Mouse (Mus musculus): ENCODE measurements at regions not wholly inside any gene's neighbourhood (a gene's known extent, or its start where the extent isn't known, plus 50 kb on each side); places are given as distances from the start of the nearest gene placed in this dataset.

DNA sequence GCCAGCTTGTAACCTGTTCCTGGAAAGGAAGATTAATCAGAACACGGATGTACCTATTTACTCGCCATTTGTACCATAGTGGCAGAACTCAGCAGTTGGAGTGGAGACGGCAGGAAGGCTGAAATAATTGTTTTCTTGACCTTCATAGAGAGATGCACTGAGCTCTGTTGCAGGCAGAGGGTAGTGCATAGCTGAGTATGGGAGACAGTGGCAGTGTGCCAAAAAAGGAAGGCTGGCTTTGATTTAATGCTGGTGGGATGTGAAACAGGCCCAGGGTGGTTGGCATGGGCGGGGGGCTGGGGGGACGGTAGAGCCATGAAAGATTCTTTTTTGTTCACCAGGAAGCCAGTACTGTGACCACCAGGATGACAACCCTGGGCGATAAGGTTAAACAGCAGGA lies 235.3 kb upstream of the Slc30a5 start:
- no peak for TF ChIP-seq GATA1 (IDR thresholded peaks at IDR 0.05; ENCODE audit: low read length)

DNA sequence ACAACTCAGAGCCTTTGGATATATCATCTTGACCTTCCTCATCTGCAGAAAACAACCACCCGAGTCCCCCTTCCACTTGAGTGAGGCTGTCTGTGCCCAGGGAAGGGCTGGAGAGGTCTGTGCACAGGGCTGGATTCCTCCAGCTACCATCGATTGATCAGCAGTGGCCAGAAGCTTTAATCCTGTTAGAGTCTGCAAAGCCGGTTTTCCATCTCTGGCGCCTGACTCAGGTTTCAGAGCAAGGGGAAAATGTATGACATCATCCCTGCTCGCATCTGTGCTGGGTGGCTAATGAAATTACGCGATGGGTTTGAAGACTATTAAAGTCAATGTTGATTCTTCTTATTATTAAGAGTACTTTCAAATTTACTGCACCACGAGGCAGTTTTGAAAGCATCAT lies 229.4 kb upstream of the Slc30a5 start:
- no peak for TF ChIP-seq GATA1 (IDR thresholded peaks at IDR 0.05; ENCODE audit: low read length)

GRCm38 (mm10) chr13:101061233-101062144 lies 228.3 kb upstream of the Slc30a5 start:
- TF ChIP-seq GATA1 (IDR thresholded peaks at IDR 0.05; ENCODE audit: low read length) = no peak

DNA sequence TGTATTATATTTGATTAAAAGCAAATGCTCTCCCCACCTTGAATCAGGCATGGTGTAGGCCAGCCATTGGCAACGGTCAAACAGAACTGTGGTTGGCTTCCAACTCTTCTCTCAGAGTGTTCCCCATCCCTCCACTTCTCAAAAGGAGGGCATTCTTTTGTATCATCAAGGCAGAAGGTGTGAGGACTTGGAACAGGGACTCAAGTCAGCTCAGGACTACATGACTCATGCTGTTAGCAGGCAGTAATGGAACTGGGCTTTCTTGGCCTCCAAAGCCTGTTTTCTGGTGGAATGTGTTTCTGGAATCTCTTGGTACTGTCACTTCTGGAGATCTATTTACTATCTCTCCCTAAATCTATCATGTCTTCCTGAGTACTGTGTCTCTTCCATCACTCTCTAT lies 216.3 kb upstream of the Slc30a5 start:
- no peak for TF ChIP-seq GATA1 (IDR thresholded peaks at IDR 0.05; ENCODE audit: low read length)

DNA sequence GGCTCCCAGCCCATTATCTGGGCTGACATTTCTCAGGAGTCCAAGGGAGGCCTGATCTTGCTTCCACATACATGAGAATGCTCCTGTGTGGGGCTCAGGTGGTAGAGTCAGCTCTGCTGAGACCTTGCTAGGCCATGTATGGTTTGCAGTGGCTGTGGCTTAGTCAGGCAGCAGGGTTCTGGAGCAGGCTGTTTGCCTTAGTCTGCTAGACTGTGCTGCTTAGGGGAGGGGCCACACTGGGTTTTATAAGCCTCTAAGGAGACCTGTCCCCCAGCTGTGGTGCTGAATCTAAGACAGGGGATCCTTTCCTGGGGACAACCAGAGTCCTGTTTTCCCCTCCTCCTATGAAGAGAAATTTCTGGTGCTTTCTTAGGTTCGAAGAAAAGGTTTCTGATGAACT lies 199.4 kb upstream of the Slc30a5 start:
- TF ChIP-seq GATA1 (IDR thresholded peaks at IDR 0.05; ENCODE audit: low read length) = no peak

DNA sequence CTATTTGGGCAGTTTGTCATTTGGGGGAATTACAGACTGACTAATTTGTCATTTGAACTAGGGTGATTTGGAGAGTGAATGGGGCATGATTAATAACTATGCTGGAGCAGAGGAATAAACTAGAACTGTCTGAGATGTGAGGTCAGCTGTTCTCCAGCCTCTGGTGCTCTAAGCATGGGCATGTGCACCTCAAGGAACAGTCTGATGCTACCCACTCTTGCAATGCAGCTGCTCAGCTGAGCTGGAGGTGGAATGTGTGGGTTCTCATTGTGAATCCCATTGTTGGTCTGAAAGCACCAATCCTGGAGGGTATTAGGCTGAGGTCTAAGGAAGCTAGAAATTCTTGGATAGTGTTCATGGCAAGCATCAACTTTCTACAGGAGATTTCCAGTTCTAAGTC lies 192.8 kb upstream of the Slc30a5 start:
- no peak for TF ChIP-seq GATA1 (IDR thresholded peaks at IDR 0.05; ENCODE audit: low read length)

- no peak for TF ChIP-seq GATA1 (IDR thresholded peaks at IDR 0.05; ENCODE audit: low read length)
Measured at GRCm38 (mm10) chr13:101025488-101025887, 192.3 kb upstream of the Slc30a5 start.

- TF ChIP-seq GATA1 (IDR thresholded peaks at IDR 0.05; ENCODE audit: low read length) = no peak
Measured at GRCm38 (mm10) chr13:101024971-101025370, 191.7 kb upstream of the Slc30a5 start.

- TF ChIP-seq GATA1 (IDR thresholded peaks at IDR 0.05; ENCODE audit: low read length) = no peak
Measured at GRCm38 (mm10) chr13:101019272-101019676, 186.0 kb upstream of the Slc30a5 start.

GRCm38 (mm10) chr13:101017041-101017440 lies 183.8 kb upstream of the Slc30a5 start:
- no peak for TF ChIP-seq GATA1 (IDR thresholded peaks at IDR 0.05; ENCODE audit: low read length)

- TF ChIP-seq GATA1 (IDR thresholded peaks at IDR 0.05; ENCODE audit: low read length) = no peak
Measured at GRCm38 (mm10) chr13:101016181-101016580, 183.0 kb upstream of the Slc30a5 start.

- no peak for TF ChIP-seq GATA1 (IDR thresholded peaks at IDR 0.05; ENCODE audit: low read length)
Measured at GRCm38 (mm10) chr13:101015435-101015834, 182.2 kb upstream of the Slc30a5 start.

DNA sequence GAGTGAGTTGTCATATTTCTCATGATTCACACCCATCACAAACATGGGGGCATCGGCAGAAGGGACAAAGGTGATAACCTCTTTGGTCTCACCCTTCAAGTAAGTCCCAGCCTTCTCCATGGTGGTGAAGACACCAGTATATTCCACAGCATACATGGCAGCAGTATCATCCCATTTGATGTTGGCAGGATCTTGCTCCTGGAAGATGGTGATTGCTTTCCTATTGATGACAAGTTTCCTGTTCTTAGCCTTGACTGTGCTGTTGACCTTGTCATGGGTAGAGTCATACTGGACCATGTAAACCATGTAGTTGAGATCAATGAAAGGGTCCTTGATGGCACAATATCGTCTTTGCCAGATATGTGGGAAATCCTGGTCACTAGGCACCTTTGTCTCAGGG lies 180.4 kb upstream of the Slc30a5 start:
- no peak for TF ChIP-seq GATA1 (IDR thresholded peaks at IDR 0.05; ENCODE audit: low read length)

- no peak for TF ChIP-seq GATA1 (IDR thresholded peaks at IDR 0.05; ENCODE audit: low read length)
Measured at GRCm38 (mm10) chr13:100990646-100991045, 157.4 kb upstream of the Slc30a5 start.

DNA sequence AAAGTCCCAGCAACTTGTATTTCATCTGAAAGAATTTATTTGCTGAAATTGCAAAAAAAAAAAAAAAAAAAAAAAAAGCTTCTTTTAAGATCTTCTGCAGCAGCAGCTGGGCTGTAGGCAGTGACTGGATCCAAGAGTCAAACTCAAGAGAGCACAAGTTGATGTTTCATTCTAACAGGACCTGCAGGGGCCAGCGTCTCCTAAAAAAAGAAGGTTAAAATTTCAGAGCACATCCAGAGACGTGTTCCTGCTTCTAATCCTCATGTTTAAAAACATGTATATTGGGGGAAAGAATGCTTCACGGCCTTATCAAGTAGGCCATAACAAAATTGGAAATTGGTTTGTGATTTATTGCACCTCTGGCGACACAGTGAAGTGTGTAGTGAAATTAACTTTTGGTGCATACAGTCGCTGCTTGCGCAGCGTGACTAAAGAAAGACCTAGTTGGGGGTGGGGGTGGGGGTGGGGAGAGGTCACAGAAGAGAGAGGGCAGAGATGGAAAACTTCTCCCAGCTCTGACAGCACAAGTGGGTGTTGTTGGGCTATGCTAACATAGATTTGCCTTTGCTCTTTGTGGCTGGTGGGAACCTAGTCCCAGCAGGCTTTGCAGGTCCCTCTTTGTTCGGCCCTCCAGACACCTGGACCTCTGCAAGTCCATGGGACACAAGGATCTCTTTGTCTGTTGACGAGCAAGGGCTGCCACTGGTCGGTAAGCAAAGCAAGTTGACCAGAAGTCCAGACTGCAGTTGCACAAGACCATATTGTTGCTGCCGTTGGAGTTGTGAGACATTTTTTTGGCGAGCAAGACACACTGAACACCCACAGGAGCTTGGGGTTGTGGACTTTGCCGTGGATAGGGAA lies 155.7 kb upstream of the Slc30a5 start:
- TF ChIP-seq GATA1 (IDR thresholded peaks at IDR 0.05; ENCODE audit: low read length) = no peak

GRCm38 (mm10) chr13:100988116-100988515 lies 154.9 kb upstream of the Slc30a5 start:
- no peak for TF ChIP-seq GATA1 (IDR thresholded peaks at IDR 0.05; ENCODE audit: low read length)

Data from G1E-ER4 (cell line).